In the genomic region with DNA sequence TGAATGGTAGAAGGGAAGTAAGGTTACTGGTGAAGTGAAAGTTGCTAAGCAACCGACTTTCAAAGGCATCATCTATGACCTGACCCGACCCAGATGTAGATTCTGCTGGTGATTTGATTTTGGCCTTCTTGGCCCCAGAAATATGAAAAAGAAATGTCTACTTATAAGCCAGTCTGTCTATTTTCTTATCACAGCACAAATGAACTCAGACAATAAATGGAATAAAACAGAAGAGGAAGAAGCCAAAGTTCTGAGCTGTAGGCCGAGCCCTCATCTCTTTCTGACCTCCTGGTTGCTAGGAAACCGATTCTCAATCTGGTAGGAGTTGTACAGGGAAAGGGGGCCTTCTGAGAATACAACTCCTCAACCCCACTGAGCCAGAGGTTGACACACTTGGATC, we compare ENCODE assay signal across 51 mouse cellular contexts. TPM values are rescaled to one million over a fixed set of nuclear protein-coding genes. Genes with fewer than 3 reads are reported as not detected.
"Had no signal": no experiment of that assay in that cellular context is flagged by ENCODE, and none has a peak within 500 bp of the region (broad histone marks: within the 10 kb centered on the region; RNA-seq: fewer than 3 reads in every experiment).

A gene (plus strand): TSS at position 301 of the 400 bp plus-strand sequence.

- H3K4me1 ChIP-seq: hindbrain, embryonic 12.5 days; hindbrain, embryonic 13.5 days; hindbrain, embryonic 15.5 days; intestine, embryonic 15.5 days had no signal

- H3K4me3 ChIP-seq: heart, embryonic 10.5 days; heart, embryonic 12.5 days; heart, embryonic 13.5 days; heart, embryonic 15.5 days; hindbrain, embryonic 10.5 days; hindbrain, embryonic 12.5 days; hindbrain, embryonic 13.5 days; hindbrain, embryonic 15.5 days; intestine, embryonic 15.5 days; kidney, embryonic 15.5 days; layer of hippocampus, adult 2 months had no signal

- H3K4me2 ChIP-seq: heart, embryonic 11.5 days; heart, embryonic 12.5 days; heart, embryonic 13.5 days; heart, embryonic 15.5 days; hindbrain, embryonic 12.5 days; hindbrain, embryonic 13.5 days; hindbrain, embryonic 14.5 days; hindbrain, embryonic 15.5 days; intestine, embryonic 15.5 days; kidney, embryonic 15.5 days had no signal

- H3K9me3 ChIP-seq: heart, embryonic 10.5 days; heart, embryonic 12.5 days; heart, embryonic 13.5 days; heart, embryonic 15.5 days; hindbrain, embryonic 10.5 days; hindbrain, embryonic 12.5 days; hindbrain, embryonic 13.5 days; hindbrain, embryonic 15.5 days; intestine, embryonic 15.5 days; kidney, embryonic 15.5 days had no signal

- ATAC-seq: hindbrain, embryonic 16.5 days; hindbrain, postnatal 0 days; inflammation-experienced regulatory T-cells, adult 6 months; intestine, embryonic 15.5 days; intestine, embryonic 16.5 days; intestine, postnatal 0 days had no signal

- H3K9ac ChIP-seq: heart, embryonic 12.5 days; heart, embryonic 13.5 days; heart, embryonic 15.5 days; hindbrain, embryonic 12.5 days; hindbrain, embryonic 13.5 days; hindbrain, embryonic 14.5 days; hindbrain, embryonic 15.5 days; intestine, embryonic 15.5 days; kidney, embryonic 15.5 days had no signal

- DNase-seq: heart, postnatal 10 days; heart, postnatal 14 days; heart, postnatal 36 days; heart, postnatal 4 days; kidney, adult 11 months; kidney, adult 18-20 months; kidney, adult 2 months; kidney, adult 8-10 months; kidney, adult 9 months; kidney, postnatal 10 days; kidney, postnatal 14 days; kidney, postnatal 25 days; kidney, postnatal 36 days; kidney, postnatal 4 days; layer of hippocampus, adult 9-11 months; layer of hippocampus, postnatal 36 days had no signal

- H3K27ac ChIP-seq: heart, embryonic 10.5 days; heart, embryonic 13.5 days; heart, embryonic 15.5 days; hindbrain, embryonic 12.5 days; hindbrain, embryonic 13.5 days; hindbrain, embryonic 14.5 days; hindbrain, embryonic 15.5 days; hindbrain, postnatal 0 days; intestine, embryonic 15.5 days; kidney, embryonic 15.5 days; kidney, postnatal 0 days; layer of hippocampus, adult 2 months had no signal

- H3K36me3 ChIP-seq: heart, embryonic 10.5 days; heart, embryonic 12.5 days; heart, embryonic 13.5 days; heart, embryonic 15.5 days; hindbrain, embryonic 10.5 days; hindbrain, embryonic 12.5 days; hindbrain, embryonic 13.5 days; hindbrain, embryonic 15.5 days; intestine, embryonic 15.5 days; kidney, embryonic 15.5 days had no signal

- H3K27me3 ChIP-seq: heart, embryonic 12.5 days; heart, embryonic 13.5 days; heart, embryonic 15.5 days; hindbrain, embryonic 12.5 days; hindbrain, embryonic 13.5 days; hindbrain, embryonic 15.5 days; intestine, embryonic 15.5 days; kidney, embryonic 15.5 days had no signal

RNA-seq across cellular contexts. Expression of the gene that starts here (rescaled TPM):
- total RNA-seq: heart, postnatal 10 days; heart, postnatal 14 days; heart, postnatal 25 days; heart, postnatal 36 days; heart, postnatal 4 days; hematopoietic stem cell, adult 5-6 weeks; hindbrain, postnatal 0 days; layer of hippocampus, adult 18-20 months; layer of hippocampus, adult 2 months; layer of hippocampus, adult 8-10 months; layer of hippocampus, postnatal 10 days; layer of hippocampus, postnatal 14 days; layer of hippocampus, postnatal 25 days; layer of hippocampus, postnatal 36 days; left cerebral cortex, adult 18-20 months had no signal
- polyA plus RNA-seq: heart, embryonic 10.5 days; heart, embryonic 11.5 days; heart, embryonic 12.5 days; heart, embryonic 13.5 days; heart, embryonic 14.5 days; heart, embryonic 15.5 days; heart, embryonic 16.5 days; heart, postnatal 0 days; hindbrain, embryonic 10.5 days; hindbrain, embryonic 11.5 days; hindbrain, embryonic 12.5 days; hindbrain, embryonic 13.5 days; hindbrain, embryonic 14.5 days; hindbrain, embryonic 15.5 days; hindbrain, embryonic 16.5 days; hindbrain, postnatal 0 days; inflammation-experienced regulatory T-cells, adult 6 months; intestine, embryonic 14.5 days; intestine, embryonic 15.5 days; intestine, embryonic 16.5 days; intestine, postnatal 0 days; kidney, adult 2 months; kidney, embryonic 14.5 days; kidney, embryonic 15.5 days; kidney, embryonic 16.5 days; kidney, postnatal 0 days; large intestine, adult 2 months had no signal
